Mouse (Mus musculus): Measurements from ENCODE around the gene Sparc.

DNA sequence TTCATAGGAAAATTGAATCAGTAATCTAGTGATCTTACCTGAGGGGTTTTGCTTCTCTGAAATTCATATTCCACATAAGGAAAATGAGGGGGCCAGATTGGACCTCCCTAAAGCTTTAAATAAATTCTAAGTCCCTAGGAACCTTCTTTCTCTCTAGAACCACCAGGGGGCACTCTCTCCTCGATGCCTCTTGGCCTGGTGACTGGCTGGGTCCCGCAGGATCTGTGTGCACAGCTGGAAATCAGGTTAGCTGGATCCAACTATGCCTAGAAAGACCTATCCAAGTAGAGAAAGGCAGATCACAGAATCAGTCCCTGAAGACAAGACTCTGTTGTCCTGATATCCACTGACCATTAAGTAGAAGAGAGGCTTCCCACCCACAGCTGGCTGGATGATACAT is 33.2 kb downstream of the Sparc start:
- TF ChIP-seq CTCF (IDR thresholded peaks at IDR 0.05; ENCODE audit: low read depth, low read length), result peak; percentile 67
- no peak for TF ChIP-seq POLR2A (IDR thresholded peaks at IDR 0.05; ENCODE audit: borderline replicate concordance, low read depth, low read length)

Data from bone marrow macrophage, adult 2 months (primary cell).